Mouse (Mus musculus) cerebellum, postnatal 4 days (tissue): ENCODE data around the gene Gm13304.
"Not testable (repeated sequence)": the region's sequence is repeated elsewhere in the genome, so short reads cannot be mapped to it uniquely, and the experiment has no call there.

ENCODE experiments used
- DNase-seq, 2 experiments: peaks; one replicate each; pipeline ENCODE4 v3.0.0; 2022; ENCODE audit warnings: low spot score in 2 of 2, mixed read lengths in 1 of 2

The Gm13304 gene

GRCm38 (mm10) chr4:42114517-42114916 is at the start of gene Gm13304:
Gm13304 (plus strand) TSS chr4:42114817.
- not testable (repeated sequence) for DNase-seq

GRCm38 (mm10) chr4:42090907-42091306 is 23.7 kb upstream of the Gm13304 start, which contains the start of gene Gm3893:
Gm3893 (plus strand) TSS chr4:42091207.
- DNase-seq: not testable (repeated sequence)

GRCm38 (mm10) chr4:42153136-42153535 is 38.5 kb downstream of the Gm13304 start, which contains the start of gene Gm13306:
Gm13306 (plus strand) TSS chr4:42153436.
- DNase-seq: not testable (repeated sequence)
